Mouse (Mus musculus) MEL (cell line): ENCODE measurements at regions not wholly inside any gene's neighbourhood (a gene's known extent, or its start where the extent isn't known, plus 50 kb on each side); places are given as distances from the start of the nearest gene placed in this dataset.

Source experiments
- DNase-seq: peaks from one replicate; pipeline ENCODE4 v3.0.0; 2011; ENCODE audit warnings: low read depth, low spot score
- H3K27ac ChIP-seq: 2 replicates; pipeline ENCODE4 v1.5.1; 2012; ENCODE audit warnings: low read depth, mild to moderate bottlenecking, control low read depth, low read length, moderate library complexity; ENCODE audit not compliant: control insufficient read depth
- H3K27me3 ChIP-seq, 2 experiments: fragments of 150-350 bp in 1 of 2; sonication (generic) in 1 of 2; 2 replicates each; pipeline ENCODE4 v1.6.1; 2012; ENCODE audit warnings: low read length in 2 of 2, mild to moderate bottlenecking in 2 of 2, improper control_type of control experiment in 1 of 2, moderate library complexity in 1 of 2; ENCODE audit not compliant: insufficient read depth in 2 of 2, control insufficient read depth in 1 of 2
- H3K36me3 ChIP-seq, 2 experiments: 2 replicates each; pipeline ENCODE4 v1.6.1; 2012 to 2014; ENCODE audit warnings: low read length in 2 of 2, improper control_type of control experiment in 1 of 2, inconsistent platforms in 1 of 2, mild to moderate bottlenecking in 1 of 2; ENCODE audit not compliant: insufficient read depth in 2 of 2, control insufficient read depth in 1 of 2
- H3K4me1 ChIP-seq, 2 experiments: fragments of 150-350 bp in 1 of 2; sonication (generic) in 1 of 2; 2 replicates each; pipeline ENCODE4 v1.6.1; 2012; ENCODE audit warnings: low read length in 2 of 2, improper control_type of control experiment in 1 of 2, mild to moderate bottlenecking in 1 of 2; ENCODE audit not compliant: insufficient read depth in 2 of 2, control insufficient read depth in 1 of 2
- H3K4me3 ChIP-seq, 2 experiments: fragments of 150-350 bp in 1 of 2; sonication (generic) in 1 of 2; 2 replicates each; pipeline ENCODE4 v1.5.1; 2012; ENCODE audit warnings: low read depth in 2 of 2, low read length in 2 of 2, mild to moderate bottlenecking in 2 of 2, moderate library complexity in 2 of 2, control low read depth in 1 of 2, improper control_type of control experiment in 1 of 2; ENCODE audit not compliant: control insufficient read depth in 1 of 2, insufficient read depth in 1 of 2
- H3K79me2 ChIP-seq: 2 replicates; pipeline ENCODE4 v1.6.1; 2012; ENCODE audit warnings: mild to moderate bottlenecking, low read length, moderate library complexity; ENCODE audit not compliant: control insufficient read depth, poor library complexity, insufficient read depth
- H3K9ac ChIP-seq: 2 replicates; pipeline ENCODE4 v1.6.1; 2012; ENCODE audit warnings: low read depth, mild to moderate bottlenecking, control low read depth, low read length, moderate library complexity; ENCODE audit not compliant: control insufficient read depth, poor library complexity, severe bottlenecking
- H3K9me3 ChIP-seq: fragments of 150-350 bp; sonication (generic); replicated peaks from 2 replicates; pipeline ENCODE4 v1.6.1; 2012; ENCODE audit warnings: mild to moderate bottlenecking, low read length, improper control_type of control experiment, moderate library complexity; ENCODE audit not compliant: insufficient read depth
- BHLHE40 ChIP-seq: IDR thresholded peaks from 2 replicates; pipeline ENCODE4 v1.6.1; 2012; ENCODE audit warnings: low read depth, mild to moderate bottlenecking, inconsistent platforms, low read length, improper control_type of control experiment, borderline replicate concordance
- CHD1 ChIP-seq: IDR thresholded peaks from 2 replicates; pipeline ENCODE4 v1.6.1; 2012; ENCODE audit warnings: low read depth, mild to moderate bottlenecking, inconsistent platforms, low read length, improper control_type of control experiment
- CTCF ChIP-seq, 3 experiments: IDR thresholded peaks in 2 of 3; conservative IDR thresholded peaks in 1 of 3; 2 replicates each; pipeline ENCODE4 v1.5.1; 2011 to 2012; ENCODE audit warnings: low read length in 3 of 3, low read depth in 2 of 3, mild to moderate bottlenecking in 2 of 3, improper control_type of control experiment in 1 of 3, inconsistent platforms in 1 of 3, mixed read lengths in 1 of 3, moderate library complexity in 1 of 3; ENCODE audit not compliant: control insufficient read depth in 1 of 3, insufficient read depth in 1 of 3, poor library complexity in 1 of 3, severe bottlenecking in 1 of 3
- E2F4 ChIP-seq: IDR thresholded peaks from 2 replicates; pipeline ENCODE4 v1.6.1; 2011; ENCODE audit warnings: low read depth, low read length, improper control_type of control experiment, borderline replicate concordance
- GABPA ChIP-seq: IDR thresholded peaks from 2 replicates; pipeline ENCODE4 v1.6.1; 2012; ENCODE audit warnings: low read depth, mild to moderate bottlenecking, inconsistent platforms, low read length, improper control_type of control experiment, moderate library complexity
- GATA1 ChIP-seq: IDR thresholded peaks from 2 replicates; pipeline ENCODE4 v1.6.1; 2011; ENCODE audit warnings: low read depth, low read length, improper control_type of control experiment
- HCFC1 ChIP-seq: IDR thresholded peaks from 2 replicates; pipeline ENCODE4 v1.6.1; 2012; ENCODE audit warnings: low read depth, mild to moderate bottlenecking, inconsistent platforms, low read length, improper control_type of control experiment, moderate library complexity
- KAT2A ChIP-seq: conservative IDR thresholded peaks from 2 replicates; pipeline ENCODE4 v1.6.1; 2012; ENCODE audit warnings: low read depth, low read length, improper control_type of control experiment, inconsistent platforms
- MEF2A ChIP-seq: IDR thresholded peaks from 2 replicates; pipeline ENCODE4 v1.6.1; 2014; ENCODE audit warnings: low read depth, mild to moderate bottlenecking, inconsistent platforms, low read length, improper control_type of control experiment; ENCODE audit not compliant: poor library complexity, insufficient replicate concordance, severe bottlenecking; ENCODE audit errors: extremely low read depth
- MXI1 ChIP-seq: IDR thresholded peaks from 2 replicates; pipeline ENCODE4 v1.6.1; 2011; ENCODE audit warnings: mild to moderate bottlenecking, low read depth, low read length, improper control_type of control experiment
- MYB ChIP-seq: IDR thresholded peaks from 2 replicates; pipeline ENCODE4 v1.6.1; 2011; ENCODE audit warnings: mild to moderate bottlenecking, low read depth, low read length, improper control_type of control experiment
- MYC ChIP-seq: IDR thresholded peaks from 2 replicates; pipeline ENCODE4 v1.6.1; 2011; ENCODE audit warnings: low read depth, mild to moderate bottlenecking, low read length, improper control_type of control experiment, moderate library complexity
- NELFE ChIP-seq: IDR thresholded peaks from 2 replicates; pipeline ENCODE4 v1.6.1; 2011; ENCODE audit warnings: low read depth, low read length, improper control_type of control experiment
- NRF1 ChIP-seq: IDR thresholded peaks from 2 replicates; pipeline ENCODE4 v1.6.1; 2014; ENCODE audit warnings: low read depth, mild to moderate bottlenecking, inconsistent platforms, low read length, improper control_type of control experiment, moderate library complexity; ENCODE audit not compliant: poor library complexity, insufficient read depth, severe bottlenecking
- POLR2AphosphoS2 ChIP-seq: IDR thresholded peaks from 2 replicates; pipeline ENCODE4 v1.6.1; 2011; ENCODE audit warnings: low read length, improper control_type of control experiment
- POLR2AphosphoS5 ChIP-seq: IDR thresholded peaks from 2 replicates; pipeline ENCODE4 v1.6.1; 2012; ENCODE audit warnings: low read depth, borderline replicate concordance, mild to moderate bottlenecking, inconsistent platforms, low read length, moderate library complexity, mixed read lengths
- RAD21 ChIP-seq: IDR thresholded peaks from 2 replicates; pipeline ENCODE4 v1.6.1; 2011; ENCODE audit warnings: mild to moderate bottlenecking, low read depth, low read length, improper control_type of control experiment
- SMC3 ChIP-seq: IDR thresholded peaks from 2 replicates; pipeline ENCODE4 v1.6.1; 2011; ENCODE audit warnings: low read depth, low read length, improper control_type of control experiment
- TBP ChIP-seq: IDR thresholded peaks from 2 replicates; pipeline ENCODE4 v1.8.0; 2011; ENCODE audit warnings: low read depth, low read length, improper control_type of control experiment
- TCF12 ChIP-seq: IDR thresholded peaks from 2 replicates; pipeline ENCODE4 v1.6.1; 2014; ENCODE audit warnings: low read depth, mild to moderate bottlenecking, inconsistent platforms, low read length, improper control_type of control experiment, moderate library complexity
- UBTF ChIP-seq: IDR thresholded peaks from 2 replicates; pipeline ENCODE4 v1.6.1; 2012; ENCODE audit warnings: low read depth, mild to moderate bottlenecking, inconsistent platforms, low read length, improper control_type of control experiment, moderate library complexity, borderline replicate concordance; ENCODE audit not compliant: insufficient read depth
- USF2 ChIP-seq, 2 experiments: IDR thresholded peaks; 2 replicates each; pipeline ENCODE4 v1.6.1; 2011 to 2012; ENCODE audit warnings: improper control_type of control experiment in 2 of 2, low read length in 2 of 2, borderline replicate concordance in 1 of 2, inconsistent platforms in 1 of 2, low read depth in 1 of 2, mild to moderate bottlenecking in 1 of 2; ENCODE audit not compliant: insufficient read depth in 1 of 2
- ZC3H11A ChIP-seq: IDR thresholded peaks from 2 replicates; pipeline ENCODE4 v1.6.1; 2012; ENCODE audit warnings: low read depth, mild to moderate bottlenecking, inconsistent platforms, low read length, improper control_type of control experiment

GRCm38 (mm10) chr1:76113281-76113680 lies 567.2 kb downstream of the Slc4a3 start:
- Histone ChIP-seq H3K9ac (no peak overlapping the region), H3K4me3 (no peak overlapping the region), H3K27me3 (no peaks in the 10 kb centered on the region), H3K79me2 (no peaks in the 10 kb centered on the region), H3K4me1 (no peaks in the 10 kb centered on the region), H3K9me3 (no peaks in the 10 kb centered on the region), H3K27ac (no peak overlapping the region), H3K36me3 (no peaks in the 10 kb centered on the region)
- no peak for TF ChIP-seq POLR2AphosphoS5
- no peak for TF ChIP-seq TBP
- TF ChIP-seq TCF12: no peak
- TF ChIP-seq USF2 (IDR thresholded peaks at IDR 0.05; ENCODE audit: borderline replicate concordance in 1 of 2, insufficient read depth in 1 of 2, low read depth in 1 of 2, low read length in 2 of 2): no peak
- TF ChIP-seq CTCF (IDR thresholded peaks at IDR 0.05 in 2 of 3, conservative IDR thresholded peaks at IDR 0.05 in 1 of 3; ENCODE audit: control insufficient read depth in 1 of 3, insufficient read depth in 1 of 3, low read depth in 2 of 3, low read length in 3 of 3, poor library complexity in 1 of 3, severe bottlenecking in 1 of 3): no peak
- no peak for TF ChIP-seq BHLHE40
- no peak for TF ChIP-seq HCFC1
- DNase-seq: no peak

- Histone ChIP-seq H3K79me2 (no peaks in the 10 kb centered on the region), H3K4me3 (no peak overlapping the region), H3K27ac (no peak overlapping the region), H3K27me3 (no peaks in the 10 kb centered on the region), H3K36me3 (no peaks in the 10 kb centered on the region), H3K9ac (no peak overlapping the region), H3K9me3 (no peaks in the 10 kb centered on the region), H3K4me1 (no peaks in the 10 kb centered on the region)
- no peak for DNase-seq
- no peak for TF ChIP-seq SMC3
- no peak for TF ChIP-seq USF2 (IDR thresholded peaks at IDR 0.05; ENCODE audit: borderline replicate concordance in 1 of 2, insufficient read depth in 1 of 2, low read depth in 1 of 2, low read length in 2 of 2)
- TF ChIP-seq GATA1: no peak
- TF ChIP-seq MYC: no peak
- TF ChIP-seq KAT2A: no peak
- TF ChIP-seq RAD21: no peak
- no peak for TF ChIP-seq UBTF
- TF ChIP-seq ZC3H11A: no peak
- no peak for TF ChIP-seq MXI1
- TF ChIP-seq BHLHE40: no peak
- no peak for TF ChIP-seq CHD1
- no peak for TF ChIP-seq POLR2AphosphoS2
- no peak for TF ChIP-seq E2F4
- TF ChIP-seq MYB: no peak
- no peak for TF ChIP-seq TBP
- TF ChIP-seq GABPA: no peak
- no peak for TF ChIP-seq NRF1
- TF ChIP-seq NELFE: no peak
- no peak for TF ChIP-seq MEF2A
These were observed 574.8 kb downstream of the Slc4a3 start for GRCm38 (mm10) chr1:76120840-76121239.
